Mouse (Mus musculus) lung, postnatal 25 days (tissue): ENCODE measurements at regions not wholly inside any gene's neighbourhood (a gene's known extent, or its start where the extent isn't known, plus 50 kb on each side); places are given as distances from the start of the nearest gene placed in this dataset.

ENCODE experiments used
- DNase-seq: peaks from one replicate; pipeline ENCODE4 v3.0.0; 2022; ENCODE audit warnings: low spot score

GRCm38 (mm10) chr13:37658519-37658918, 119.7 kb upstream of the Rreb1 start:
- no peak for DNase-seq

GRCm38 (mm10) chr13:37660083-37660482, 118.1 kb upstream of the Rreb1 start:
- no peak for DNase-seq

- no peak for DNase-seq
Observed at GRCm38 (mm10) chr13:37660668-37661067, 117.5 kb upstream of the Rreb1 start.

GRCm38 (mm10) chr13:37664116-37664515, 114.1 kb upstream of the Rreb1 start:
- DNase-seq, result no peak

- DNase-seq, result peak; percentile 83
Observed at GRCm38 (mm10) chr13:37666207-37667003, 111.8 kb upstream of the Rreb1 start.

GRCm38 (mm10) chr13:37667386-37667785, 110.8 kb upstream of the Rreb1 start:
- peak; percentile 74 for DNase-seq

GRCm38 (mm10) chr13:37667871-37668270, 110.3 kb upstream of the Rreb1 start:
- peak; percentile 27 for DNase-seq

GRCm38 (mm10) chr13:37671109-37671508, 107.1 kb upstream of the Rreb1 start:
- DNase-seq, result peak; percentile 63

GRCm38 (mm10) chr13:37674676-37675350, 103.4 kb upstream of the Rreb1 start:
- peak; percentile 80 for DNase-seq

GRCm38 (mm10) chr13:37675718-37676117, 102.5 kb upstream of the Rreb1 start:
- DNase-seq, result no peak

- no peak for DNase-seq
Observed at GRCm38 (mm10) chr13:37676912-37677311, 101.3 kb upstream of the Rreb1 start.

GRCm38 (mm10) chr13:37678251-37678650, 99.9 kb upstream of the Rreb1 start:
- DNase-seq, result no peak

- peak; percentile 19 for DNase-seq
Observed at GRCm38 (mm10) chr13:37678772-37679171, 99.4 kb upstream of the Rreb1 start.

GRCm38 (mm10) chr13:37680837-37681619, 97.2 kb upstream of the Rreb1 start:
- no peak for DNase-seq

- DNase-seq, result no peak
Observed at GRCm38 (mm10) chr13:37683045-37683679, 95.0 kb upstream of the Rreb1 start.

- no peak for DNase-seq
Observed at GRCm38 (mm10) chr13:37685617-37686016, 92.6 kb upstream of the Rreb1 start.

GRCm38 (mm10) chr13:37686109-37686508, 92.1 kb upstream of the Rreb1 start:
- no peak for DNase-seq

- DNase-seq, result no peak
Observed at GRCm38 (mm10) chr13:37689127-37689777, 88.9 kb upstream of the Rreb1 start.

- DNase-seq, result no peak
Observed at GRCm38 (mm10) chr13:37691855-37692445, 86.2 kb upstream of the Rreb1 start.

- DNase-seq, result no peak
Observed at GRCm38 (mm10) chr13:37693617-37694016, 84.6 kb upstream of the Rreb1 start.

- no peak for DNase-seq
Observed at GRCm38 (mm10) chr13:37704475-37704874, 73.7 kb upstream of the Rreb1 start.
